Mouse (Mus musculus): Measurements from ENCODE around the gene Ganc. TPM values are rescaled to one million over a fixed set of nuclear protein-coding genes. Genes with fewer than 3 reads are reported as not detected.

Gene Ganc
- total and polyA plus RNA-seq, 2 experiments from 2014 or later, result 6.0 to 7.9 TPM

- no peak within 1 kb of the TSS for H3K4me3 ChIP-seq (ENCODE audit: low read depth, low read length)
- H3K4me1 ChIP-seq (ENCODE audit: insufficient read depth, low read length), result no peaks in the 10 kb centered on the region
- ATAC-seq (ENCODE audit: low FRiP score) (no peak), DNase-seq (ENCODE audit: low spot score) (no peak)
- H3K36me3 ChIP-seq (ENCODE audit: insufficient read depth, low read length), result no peaks in the 10 kb centered on the region
- H3K4me2 ChIP-seq (ENCODE audit: low read depth, low read length, poor library complexity, severe bottlenecking), result no peak within 1 kb of the TSS
- TF ChIP-seq CTCF (IDR thresholded peaks at IDR 0.05), result no peak
- no peak within 1 kb of the TSS for H3K9ac ChIP-seq (replicated peaks; ENCODE audit: low read length, poor library complexity, severe bottlenecking)
- no peak within 1 kb of the TSS for H3K27ac ChIP-seq (ENCODE audit: low read depth, low read length)
- WGBS, result 70% methylated on average over 4 of the region's 4 CpGs
- H3K27me3 ChIP-seq (ENCODE audit: insufficient read depth, low read length), result no peaks in the 10 kb centered on the region
- no peaks in the 10 kb centered on the region for H3K9me3 ChIP-seq (ENCODE audit: low read length)
Measured at GRCm38 (mm10) chr2:120455719-120456118, 52.0 kb downstream of the Ganc start, which contains the start of gene Capn3. Capn3 (plus strand) TSS chr2:120456019.

DNA sequence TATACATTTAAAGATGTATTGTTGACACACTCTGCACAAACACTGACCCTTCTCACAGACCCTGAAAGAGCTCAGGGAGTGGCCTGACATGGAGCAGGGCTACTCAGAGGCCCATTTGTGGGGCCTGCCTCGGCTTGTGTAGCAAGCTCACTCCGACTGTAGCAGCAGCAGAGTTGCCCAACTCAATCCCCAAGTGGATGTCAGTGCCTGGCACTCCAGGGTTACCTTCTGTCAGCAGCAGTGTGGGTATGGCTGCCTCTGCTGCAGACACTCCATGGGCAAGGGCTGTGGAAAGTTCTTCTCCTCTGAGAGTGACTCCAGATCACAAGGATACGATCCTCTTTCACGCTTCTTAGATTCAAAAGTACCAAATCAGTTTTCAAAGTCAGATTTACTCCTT lies 56.5 kb downstream of the Ganc start:
- Histone ChIP-seq H3K4me3 (ENCODE audit: low read depth, low read length) (no peak overlapping the region), H3K4me1 (ENCODE audit: insufficient read depth, low read length) (no peaks in the 10 kb centered on the region), H3K9ac (replicated peaks; ENCODE audit: low read length, poor library complexity, severe bottlenecking) (no peak overlapping the region), H3K27me3 (ENCODE audit: insufficient read depth, low read length) (no peaks in the 10 kb centered on the region), H3K27ac (ENCODE audit: low read depth, low read length) (no peak overlapping the region), H3K36me3 (ENCODE audit: insufficient read depth, low read length) (no peaks in the 10 kb centered on the region), H3K4me2 (ENCODE audit: low read depth, low read length, poor library complexity, severe bottlenecking) (no peak overlapping the region), H3K9me3 (ENCODE audit: low read length) (no peaks in the 10 kb centered on the region)
- ATAC-seq (ENCODE audit: low FRiP score) (no peak), DNase-seq (ENCODE audit: low spot score) (no peak)
- no peak for TF ChIP-seq CTCF (IDR thresholded peaks at IDR 0.05)
- WGBS, result 89% methylated on average over 4 of the region's 4 CpGs

GRCm38 (mm10) chr2:120463328-120463727 lies 59.6 kb downstream of the Ganc start:
- DNase-seq (ENCODE audit: low spot score) (no peak), ATAC-seq (ENCODE audit: low FRiP score) (no peak)
- Histone ChIP-seq H3K9ac (replicated peaks; ENCODE audit: low read length, poor library complexity, severe bottlenecking) (no peak overlapping the region), H3K27ac (ENCODE audit: low read depth, low read length) (no peak overlapping the region), H3K4me1 (ENCODE audit: insufficient read depth, low read length) (no peaks in the 10 kb centered on the region), H3K9me3 (ENCODE audit: low read length) (no peaks in the 10 kb centered on the region), H3K4me3 (ENCODE audit: low read depth, low read length) (no peak overlapping the region), H3K4me2 (ENCODE audit: low read depth, low read length, poor library complexity, severe bottlenecking) (no peak overlapping the region), H3K27me3 (ENCODE audit: insufficient read depth, low read length) (no peaks in the 10 kb centered on the region), H3K36me3 (ENCODE audit: insufficient read depth, low read length) (no peaks in the 10 kb centered on the region)
- 93% methylated on average over 7 of the region's 7 CpGs for WGBS
- TF ChIP-seq CTCF (IDR thresholded peaks at IDR 0.05), result no peak

- Histone ChIP-seq H3K4me2 (ENCODE audit: low read depth, low read length, poor library complexity, severe bottlenecking) (no peak overlapping the region), H3K9ac (replicated peaks; ENCODE audit: low read length, poor library complexity, severe bottlenecking) (no peak overlapping the region), H3K36me3 (ENCODE audit: insufficient read depth, low read length) (no peaks in the 10 kb centered on the region), H3K9me3 (ENCODE audit: low read length) (no peaks in the 10 kb centered on the region), H3K27me3 (ENCODE audit: insufficient read depth, low read length) (no peaks in the 10 kb centered on the region), H3K4me1 (ENCODE audit: insufficient read depth, low read length) (no peaks in the 10 kb centered on the region), H3K4me3 (ENCODE audit: low read depth, low read length) (no peak overlapping the region), H3K27ac (ENCODE audit: low read depth, low read length) (no peak overlapping the region)
- ATAC-seq (ENCODE audit: low FRiP score) (no peak), DNase-seq (ENCODE audit: low spot score) (no peak)
- TF ChIP-seq CTCF (IDR thresholded peaks at IDR 0.05), result no peak
- 78% methylated on average over 8 of the region's 8 CpGs for WGBS
Measured at GRCm38 (mm10) chr2:120464091-120464490, 60.4 kb downstream of the Ganc start.

GRCm38 (mm10) chr2:120464732-120465396 lies 61.2 kb downstream of the Ganc start:
- H3K9ac ChIP-seq (replicated peaks; ENCODE audit: low read length, poor library complexity, severe bottlenecking), result no peak overlapping the region
- H3K4me2 ChIP-seq (ENCODE audit: low read depth, low read length, poor library complexity, severe bottlenecking), result no peak overlapping the region
- no peaks in the 10 kb centered on the region for H3K9me3 ChIP-seq (ENCODE audit: low read length)
- no peak overlapping the region for H3K4me3 ChIP-seq (ENCODE audit: low read depth, low read length)
- DNase-seq (ENCODE audit: low spot score), result no peak
- H3K36me3 ChIP-seq (ENCODE audit: insufficient read depth, low read length), result no peaks in the 10 kb centered on the region
- WGBS, result 82% methylated on average over 2 of the region's 2 CpGs
- no peaks in the 10 kb centered on the region for H3K4me1 ChIP-seq (ENCODE audit: insufficient read depth, low read length)
- no peak for TF ChIP-seq CTCF (IDR thresholded peaks at IDR 0.05)
- no peak for ATAC-seq (ENCODE audit: low FRiP score)
- H3K27ac ChIP-seq (ENCODE audit: low read depth, low read length), result no peak overlapping the region
- no peaks in the 10 kb centered on the region for H3K27me3 ChIP-seq (ENCODE audit: insufficient read depth, low read length)

- no peak overlapping the region for H3K27ac ChIP-seq (ENCODE audit: low read depth, low read length)
- no peak overlapping the region for H3K4me3 ChIP-seq (ENCODE audit: low read depth, low read length)
- ATAC-seq (ENCODE audit: low FRiP score) (no peak), DNase-seq (ENCODE audit: low spot score) (no peak)
- no peaks in the 10 kb centered on the region for H3K27me3 ChIP-seq (ENCODE audit: insufficient read depth, low read length)
- H3K36me3 ChIP-seq (ENCODE audit: insufficient read depth, low read length), result no peaks in the 10 kb centered on the region
- H3K4me1 ChIP-seq (ENCODE audit: insufficient read depth, low read length), result no peaks in the 10 kb centered on the region
- no peaks in the 10 kb centered on the region for H3K9me3 ChIP-seq (ENCODE audit: low read length)
- no peak for TF ChIP-seq CTCF (IDR thresholded peaks at IDR 0.05)
- no peak overlapping the region for H3K4me2 ChIP-seq (ENCODE audit: low read depth, low read length, poor library complexity, severe bottlenecking)
- 92% methylated on average over 5 of the region's 5 CpGs for WGBS
- no peak overlapping the region for H3K9ac ChIP-seq (replicated peaks; ENCODE audit: low read length, poor library complexity, severe bottlenecking)
Measured at GRCm38 (mm10) chr2:120465397-120465785, 61.7 kb downstream of the Ganc start.

Data from midbrain, postnatal 0 days (tissue).